Mouse (Mus musculus) bone marrow, adult 2 months (tissue): ENCODE measurements around the gene Serpinb6a.

ENCODE experiments used
- CTCF ChIP-seq: fragments of 200-500 bp; IDR thresholded peaks from 2 replicates; pipeline ENCODE4 v1.5.1; 2011; ENCODE audit warnings: low read length, control low read depth; ENCODE audit not compliant: control insufficient read depth, insufficient read depth
- POLR2A ChIP-seq: fragments of 200-500 bp; IDR thresholded peaks from 2 replicates; pipeline ENCODE4 v1.6.1; 2011; ENCODE audit warnings: low read depth, mild to moderate bottlenecking, control low read depth, low read length, borderline replicate concordance; ENCODE audit not compliant: control insufficient read depth

DNA sequence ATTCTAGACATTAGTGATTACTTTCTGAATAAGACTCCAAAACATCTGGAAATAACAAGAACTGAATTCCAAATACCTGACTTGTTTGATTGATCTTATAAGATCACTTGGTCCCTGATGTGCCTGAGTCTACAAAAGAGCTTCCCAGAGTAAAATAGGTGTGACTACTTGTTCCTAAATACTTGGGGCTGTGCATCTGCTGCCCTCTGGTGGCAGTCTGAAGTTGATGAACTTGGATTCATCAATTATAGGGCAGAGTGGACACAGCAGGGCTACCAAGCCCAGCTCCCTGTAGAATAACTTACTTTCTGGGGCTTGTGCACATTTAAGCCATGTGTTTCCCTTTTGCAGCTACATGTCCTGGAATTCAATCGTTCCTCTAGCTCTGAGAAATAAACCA, 7.4 kb downstream of the Serpinb6a start:
- TF ChIP-seq CTCF (peak; percentile 51), POLR2A (no peak)
